Mouse (Mus musculus) megakaryocyte, embryonic 14.5 days (primary cell): Measurements from ENCODE around the gene Plod2.

Experiments
- FLI1 ChIP-seq: IDR thresholded peaks from 2 replicates; pipeline ENCODE4 v1.6.1; 2012; ENCODE audit warnings: low read length, inconsistent platforms, mixed read lengths
- GATA1 ChIP-seq: IDR thresholded peaks from 3 replicates; pipeline ENCODE4 v1.6.1; 2012; ENCODE audit warnings: mixed read lengths, low read length, inconsistent platforms, borderline replicate concordance

GRCm38 (mm10) chr9:92538216-92538615 lies 3.8 kb upstream of the Plod2 start:
- TF ChIP-seq GATA1 (no peak), FLI1 (no peak)
